ENCODE assay signal across 8 mouse cellular contexts in the genomic region with DNA sequence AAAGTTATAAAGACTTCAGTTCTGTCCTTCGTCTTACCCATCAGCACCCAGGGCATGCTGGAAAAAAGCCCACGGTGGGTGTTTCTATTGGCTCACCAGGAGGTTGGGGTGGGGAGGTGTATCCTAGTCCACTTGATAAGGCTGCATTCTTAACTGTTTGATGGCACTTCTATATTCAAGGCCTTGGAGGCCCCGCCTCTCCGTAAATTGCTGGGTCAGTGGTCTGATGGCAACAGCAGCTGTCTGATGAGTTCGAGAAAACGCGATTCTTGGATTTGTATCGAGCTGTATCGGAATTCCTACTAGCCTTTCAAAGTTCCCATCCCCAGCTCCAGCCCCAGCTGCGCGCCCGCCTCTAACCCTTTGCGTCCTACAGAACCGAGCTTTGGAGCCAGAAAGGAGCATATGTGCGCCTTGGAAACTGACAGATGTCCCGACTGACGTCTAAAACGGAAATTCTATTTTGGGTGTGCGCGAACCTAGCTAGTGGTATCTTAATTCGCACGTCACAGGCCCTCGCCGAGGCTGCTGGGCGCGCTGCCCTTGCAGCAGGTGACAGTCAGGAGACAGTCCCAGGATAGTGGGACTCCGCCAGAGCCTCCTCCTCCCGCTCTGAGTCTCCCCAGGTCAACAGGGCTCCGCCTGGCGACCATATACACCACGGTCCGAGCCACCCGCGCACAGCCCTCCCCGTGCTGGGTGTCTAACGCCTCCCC. TPM values are rescaled to one million over a fixed set of nuclear protein-coding genes. Genes with fewer than 3 reads are reported as not detected.
DNase-seq lines count a peak whose midpoint lies in the region; ATAC-seq and TF ChIP-seq lines count a peak whose summit lies in the region.

No protein-coding gene starts in this region.

- H3K9ac ChIP-seq in heart, embryonic 12.5 days, result peak overlapping the region; percentile 81
- H3K9ac ChIP-seq in kidney, postnatal 0 days (ENCODE audit: low read depth, low read length), result peak overlapping the region; percentile 83
- peak overlapping the region; percentile 59 for H3K9ac ChIP-seq in limb, embryonic 15.5 days
- peak overlapping the region; percentile 74 for H3K9ac ChIP-seq in midbrain, embryonic 15.5 days

- 0 out of 2 replicates have a peak, but pooled peaks cover 4% of the 10 kb centered on the region for H3K27me3 ChIP-seq in heart, embryonic 12.5 days (replicated peaks)
- no peaks in the 10 kb centered on the region for H3K27me3 ChIP-seq in kidney, postnatal 0 days (ENCODE audit: insufficient read depth, low read length)
- H3K27me3 ChIP-seq in limb, embryonic 15.5 days, result no peaks in the 10 kb centered on the region
- no peaks in the 10 kb centered on the region for H3K27me3 ChIP-seq in midbrain, embryonic 15.5 days (replicated peaks)

- 0 out of 2 replicates have a peak, but pooled peaks cover 4% of the 10 kb centered on the region for H3K9me3 ChIP-seq in heart, embryonic 12.5 days (replicated peaks)
- H3K9me3 ChIP-seq in kidney, postnatal 0 days (replicated peaks; ENCODE audit: low read length), result no peaks in the 10 kb centered on the region
- no peaks in the 10 kb centered on the region; the same call in 1 of the 2 replicates for H3K9me3 ChIP-seq in limb, embryonic 15.5 days
- H3K9me3 ChIP-seq in midbrain, embryonic 15.5 days, result no peaks in the 10 kb centered on the region

- WGBS in heart, embryonic 12.5 days, result 3% methylated on average over 36 of the region's 36 CpGs
- 2% methylated on average over 36 of the region's 36 CpGs for WGBS in kidney, postnatal 0 days
- 5% methylated on average over 35 of the region's 36 CpGs for WGBS in limb, embryonic 15.5 days
- WGBS in midbrain, embryonic 15.5 days, result 5% methylated on average over 35 of the region's 36 CpGs

- H3K27ac ChIP-seq in heart, embryonic 12.5 days (ENCODE audit: poor library complexity, severe bottlenecking), result peak overlapping the region; percentile 95
- peak overlapping the region; percentile 92 for H3K27ac ChIP-seq in kidney, postnatal 0 days
- peak overlapping the region; percentile 92 for H3K27ac ChIP-seq in limb, embryonic 15.5 days
- peak overlapping the region; percentile 91 for H3K27ac ChIP-seq in midbrain, embryonic 15.5 days

- peak; percentile 83 for DNase-seq in CD4-positive helper T cell, adult 2 months (ENCODE audit: low read depth, low spot score)
- DNase-seq in adrenal gland, postnatal 36 days, result peak; percentile 46 to 57
- no peak for DNase-seq in kidney, postnatal 0 days (ENCODE audit: low spot score)
- DNase-seq in testis, postnatal 14 days (ENCODE audit: low spot score), result peak; percentile 41

- H3K4me1 ChIP-seq in heart, embryonic 12.5 days (replicated peaks), result peaks cover 9% of the 10 kb centered on the region
- H3K4me1 ChIP-seq in kidney, postnatal 0 days (replicated peaks; ENCODE audit: insufficient read depth, low read length), result no peaks in the 10 kb centered on the region
- H3K4me1 ChIP-seq in limb, embryonic 15.5 days, result peaks cover 11% of the 10 kb centered on the region
- H3K4me1 ChIP-seq in midbrain, embryonic 15.5 days, result peaks cover 15% of the 10 kb centered on the region

- no peaks in the 10 kb centered on the region for H3K36me3 ChIP-seq in heart, embryonic 12.5 days
- H3K36me3 ChIP-seq in kidney, postnatal 0 days (ENCODE audit: insufficient read depth, low read length), result no peaks in the 10 kb centered on the region
- H3K36me3 ChIP-seq in limb, embryonic 15.5 days, result peaks cover 5% of the 10 kb centered on the region; the same call in 1 of the 2 replicates
- H3K36me3 ChIP-seq in midbrain, embryonic 15.5 days (replicated peaks), result no peaks in the 10 kb centered on the region

- H3K4me3 ChIP-seq in heart, embryonic 12.5 days, result peak overlapping the region; percentile 68
- peak overlapping the region; percentile 84 for H3K4me3 ChIP-seq in kidney, postnatal 0 days (replicated peaks; ENCODE audit: low read depth, low read length)
- peak overlapping the region; percentile 62 for H3K4me3 ChIP-seq in limb, embryonic 15.5 days
- H3K4me3 ChIP-seq in midbrain, embryonic 15.5 days, result peak overlapping the region; percentile 92

- TF ChIP-seq CTCF in kidney, postnatal 0 days (IDR thresholded peaks at IDR 0.05; ENCODE audit: low read depth), result peak; percentile 32

- peak; percentile 77 for ATAC-seq in erythroblast, adult 5-6 weeks (replicated peaks; ENCODE audit: low FRiP score, poor library complexity, severe bottlenecking)
- ATAC-seq in heart, embryonic 12.5 days (ENCODE audit: insufficient number of reproducible peaks, low FRiP score), result peak; percentile 86
- peak; percentile 81 for ATAC-seq in kidney, postnatal 0 days (replicated peaks; ENCODE audit: low FRiP score, low read depth)
- peak; percentile 75 for ATAC-seq in limb, embryonic 15.5 days (ENCODE audit: insufficient number of reproducible peaks, low FRiP score, low TSS enrichment, low read depth)
- ATAC-seq in midbrain, embryonic 15.5 days (replicated peaks), result peak; percentile 89

- H3K4me2 ChIP-seq in heart, embryonic 12.5 days, result peak overlapping the region; percentile 87
- peak overlapping the region; percentile 85 for H3K4me2 ChIP-seq in kidney, postnatal 0 days (ENCODE audit: low read length)
- H3K4me2 ChIP-seq in limb, embryonic 15.5 days, result peak overlapping the region; percentile 69
- peak overlapping the region; percentile 84 for H3K4me2 ChIP-seq in midbrain, embryonic 15.5 days

RNA-seq across cellular contexts. Expression of a gene that starts 0.5 kb away (rescaled TPM):
- total RNA-seq in adrenal gland, postnatal 36 days (2021), result 10 to 100 TPM; 15.3 to 27.0 TPM
- 7.3 and 23.1 TPM in 2 replicates for total RNA-seq in erythroblast, adult 5-6 weeks (2015; ENCODE audit: low replicate concordance)
- 3.1 and 11.3 TPM in 2 replicates for total RNA-seq in erythroblast, adult 5-6 weeks (2017; ENCODE audit: low replicate concordance)
- 34.4 and 35.7 TPM in 2 replicates for polyA plus RNA-seq in heart, embryonic 12.5 days (2016; fragmentation: Nextera tagmentation; extraction: Ambion mirVana)
- 35.3 and 38.5 TPM in 2 replicates for polyA plus RNA-seq in kidney, postnatal 0 days (2015; fragmentation: Nextera tagmentation; extraction: Ambion mirVana)
- 32.0 and 34.6 TPM in 2 replicates for polyA plus RNA-seq in limb, embryonic 15.5 days (2015; fragmentation: Nextera tagmentation; extraction: Ambion mirVana)
- 21.3 and 25.6 TPM in 2 replicates for polyA plus RNA-seq in midbrain, embryonic 15.5 days (2015; fragmentation: Nextera tagmentation; extraction: Ambion mirVana)

RNA-seq across cellular contexts. Expression of a gene that starts 10.6 kb away (rescaled TPM):
- total RNA-seq in adrenal gland, postnatal 36 days (2021), result under 1 TPM; 0.20 to 0.26 TPM
- not detected in 2 replicates for total RNA-seq in erythroblast, adult 5-6 weeks (2015; ENCODE audit: low replicate concordance)
- not detected in 2 replicates for total RNA-seq in erythroblast, adult 5-6 weeks (2017; ENCODE audit: low replicate concordance)
- polyA plus RNA-seq in heart, embryonic 12.5 days (2016; fragmentation: Nextera tagmentation; extraction: Ambion mirVana), result 0.14 and 0.19 TPM in 2 replicates
- polyA plus RNA-seq in kidney, postnatal 0 days (2015; fragmentation: Nextera tagmentation; extraction: Ambion mirVana), result 0.13 TPM in 2 replicates
- polyA plus RNA-seq in limb, embryonic 15.5 days (2015; fragmentation: Nextera tagmentation; extraction: Ambion mirVana), result 0.14 and 0.24 TPM in 2 replicates
- 0.05 and 0.10 TPM in 2 replicates for polyA plus RNA-seq in midbrain, embryonic 15.5 days (2015; fragmentation: Nextera tagmentation; extraction: Ambion mirVana)

RNA-seq across cellular contexts. Expression of a gene that starts 21.1 kb away (rescaled TPM):
- 10 to 100 TPM; 17.0 to 21.4 TPM for total RNA-seq in adrenal gland, postnatal 36 days (2021)
- 1.2 and 5.2 TPM in 2 replicates for total RNA-seq in erythroblast, adult 5-6 weeks (2015; ENCODE audit: low replicate concordance)
- total RNA-seq in erythroblast, adult 5-6 weeks (2017; ENCODE audit: low replicate concordance), result 1.6 and 2.0 TPM in 2 replicates
- 3.3 and 3.6 TPM in 2 replicates for polyA plus RNA-seq in heart, embryonic 12.5 days (2016; fragmentation: Nextera tagmentation; extraction: Ambion mirVana)
- polyA plus RNA-seq in kidney, postnatal 0 days (2015; fragmentation: Nextera tagmentation; extraction: Ambion mirVana), result 8.7 and 9.1 TPM in 2 replicates
- polyA plus RNA-seq in limb, embryonic 15.5 days (2015; fragmentation: Nextera tagmentation; extraction: Ambion mirVana), result 8.0 TPM in 2 replicates
- polyA plus RNA-seq in midbrain, embryonic 15.5 days (2015; fragmentation: Nextera tagmentation; extraction: Ambion mirVana), result 3.3 and 3.6 TPM in 2 replicates

RNA-seq across cellular contexts. Expression of a gene that starts 48.6 kb away (rescaled TPM):
- 1 to 10 TPM; 1.1 to 1.6 TPM for total RNA-seq in adrenal gland, postnatal 36 days (2021)
- 8.6 TPM in 2 replicates for total RNA-seq in erythroblast, adult 5-6 weeks (2015; ENCODE audit: low replicate concordance)
- 6.1 and 10.0 TPM in 2 replicates for total RNA-seq in erythroblast, adult 5-6 weeks (2017; ENCODE audit: low replicate concordance)
- 31.6 and 32.4 TPM in 2 replicates for polyA plus RNA-seq in heart, embryonic 12.5 days (2016; fragmentation: Nextera tagmentation; extraction: Ambion mirVana)
- polyA plus RNA-seq in kidney, postnatal 0 days (2015; fragmentation: Nextera tagmentation; extraction: Ambion mirVana), result 11.4 and 12.8 TPM in 2 replicates
- 19.5 and 19.6 TPM in 2 replicates for polyA plus RNA-seq in limb, embryonic 15.5 days (2015; fragmentation: Nextera tagmentation; extraction: Ambion mirVana)
- 4.2 and 5.3 TPM in 2 replicates for polyA plus RNA-seq in midbrain, embryonic 15.5 days (2015; fragmentation: Nextera tagmentation; extraction: Ambion mirVana)
